Mouse (Mus musculus): ENCODE results near the gene Gm20379. TPM values are rescaled to one million over a fixed set of nuclear protein-coding genes. Genes with fewer than 3 reads are reported as not detected.

Gene Gm20379
- polyA plus RNA-seq (2014; fragmentation: Illumina TruSeq; extraction: RNeasy Lipid Tissue Mini Kit (QIAGEN cat#74804); ENCODE audit: low read depth, low replicate concordance) = not detected

DNA sequence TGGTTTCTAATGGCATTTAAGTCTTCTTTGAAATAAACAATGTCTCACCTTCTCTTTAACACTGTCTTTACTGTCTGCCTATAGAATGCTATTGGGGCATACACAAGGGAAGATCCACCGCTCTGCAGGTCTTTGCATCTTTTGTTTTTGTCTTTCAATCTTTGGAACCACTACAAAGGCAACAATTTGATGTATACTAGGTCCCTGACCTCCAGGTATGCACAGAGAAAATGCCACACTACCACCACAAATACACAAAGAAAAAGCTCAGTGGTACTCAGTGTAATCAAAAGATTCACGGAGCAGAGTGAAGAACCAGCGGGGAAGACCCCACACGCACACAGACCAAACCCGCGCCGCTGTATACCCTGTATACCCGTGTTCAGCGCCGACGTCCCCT lies at the start of gene Gm20379:
Gene Gm20379 (plus strand): TSS at position 301 of the 400 bp plus-strand sequence.

DNA sequence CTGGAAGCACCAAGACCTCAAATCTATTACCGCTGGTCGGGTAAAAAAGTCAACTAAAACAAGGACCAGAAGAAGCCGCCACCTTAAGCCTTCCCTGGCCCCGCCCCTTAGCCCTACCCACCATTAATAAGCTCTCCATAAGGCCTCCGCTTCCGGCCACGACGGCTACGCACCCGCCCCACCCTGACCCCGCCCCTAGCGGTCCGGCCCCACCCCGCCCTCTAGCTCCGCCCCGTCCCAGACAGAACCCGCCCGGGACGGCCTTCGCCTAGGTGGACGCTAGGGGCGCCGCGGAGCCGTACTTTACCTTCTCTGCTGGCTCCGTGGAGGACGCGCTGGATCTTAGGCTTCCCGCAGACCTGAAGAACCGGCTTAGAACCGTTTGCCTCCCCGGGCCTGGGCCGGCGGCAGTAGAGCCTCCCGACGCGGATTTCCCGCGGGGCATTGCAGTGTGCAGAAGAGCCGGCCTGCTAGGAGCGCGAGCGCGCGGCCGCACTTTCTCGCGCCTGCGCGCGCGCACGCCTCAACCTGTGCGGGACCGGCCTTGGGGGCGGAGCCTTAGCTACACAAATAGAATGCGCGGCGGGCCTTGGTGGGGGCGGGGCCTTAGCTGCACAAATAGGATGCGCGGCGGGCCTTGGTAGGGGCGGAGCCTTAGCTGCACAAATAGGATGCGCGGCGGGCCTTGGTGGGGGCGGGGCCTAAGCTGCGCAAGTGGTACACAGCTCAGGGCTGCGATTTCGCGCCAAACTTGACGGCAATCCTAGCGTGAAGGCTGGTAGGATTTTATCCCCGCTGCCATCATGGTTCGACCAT lies 48.9 kb downstream of the Gm20379 start, which contains the start of the genes Dhfr and Msh3:
Gene Dhfr (plus strand): TSS at position 271 of the 816 bp plus-strand sequence.
Gene Msh3 (minus strand): TSS at position 548 of the 816 bp plus-strand sequence.

Other genes with a start within 250 kb of the Gm20379 start
- gene Rasgrf2, start 174.3 kb upstream of the Gm20379 start, polyA plus RNA-seq (2014; fragmentation: Illumina TruSeq; extraction: RNeasy Lipid Tissue Mini Kit (QIAGEN cat#74804); ENCODE audit: low read depth, low replicate concordance) = 4.1 TPM
- 18.8 TPM for gene Dhfr, start 48.7 kb downstream of the Gm20379 start, polyA plus RNA-seq (2014; fragmentation: Illumina TruSeq; extraction: RNeasy Lipid Tissue Mini Kit (QIAGEN cat#74804); ENCODE audit: low read depth, low replicate concordance)
- gene Msh3, start 49.0 kb downstream of the Gm20379 start, polyA plus RNA-seq (2014; fragmentation: Illumina TruSeq; extraction: RNeasy Lipid Tissue Mini Kit (QIAGEN cat#74804); ENCODE audit: low read depth, low replicate concordance) = 54.8 TPM
- gene Ankrd34b, start 119.9 kb downstream of the Gm20379 start, polyA plus RNA-seq (2014; fragmentation: Illumina TruSeq; extraction: RNeasy Lipid Tissue Mini Kit (QIAGEN cat#74804); ENCODE audit: low read depth, low replicate concordance) = 2.4 TPM
- gene Fam151b, start 178.0 kb downstream of the Gm20379 start, polyA plus RNA-seq (2014; fragmentation: Illumina TruSeq; extraction: RNeasy Lipid Tissue Mini Kit (QIAGEN cat#74804); ENCODE audit: low read depth, low replicate concordance) = 12.2 TPM
- 54.5 TPM for gene Zfyve16, start 224.9 kb downstream of the Gm20379 start, polyA plus RNA-seq (2014; fragmentation: Illumina TruSeq; extraction: RNeasy Lipid Tissue Mini Kit (QIAGEN cat#74804); ENCODE audit: low read depth, low replicate concordance)

All from adrenal gland, adult 10 weeks (tissue).